Mouse (Mus musculus) ES-Bruce4 (cell line): Measurements from ENCODE around the gene Aars2. TPM values are rescaled to one million over a fixed set of nuclear protein-coding genes. Genes with fewer than 3 reads are reported as not detected.

Experiments
- H3K27ac ChIP-seq: 2 replicates; pipeline ENCODE4 v1.5.1; 2012; ENCODE audit warnings: low read length, inconsistent platforms; ENCODE audit not compliant: insufficient read depth
- H3K27me3 ChIP-seq: 2 replicates; pipeline ENCODE4 v1.6.1; 2012; ENCODE audit warnings: mild to moderate bottlenecking, low read length, inconsistent platforms; ENCODE audit not compliant: control insufficient read depth, poor library complexity, insufficient read depth, severe bottlenecking
- H3K36me3 ChIP-seq: 2 replicates; pipeline ENCODE4 v1.6.1; 2012; ENCODE audit warnings: inconsistent platforms, mild to moderate bottlenecking, low read length, moderate library complexity; ENCODE audit not compliant: control insufficient read depth, poor library complexity, insufficient read depth, severe bottlenecking
- H3K4me1 ChIP-seq: one replicate; pipeline ENCODE4 v1.8.1; 2011; ENCODE audit warnings: low read length; ENCODE audit not compliant: control insufficient read depth, insufficient read depth
- H3K4me3 ChIP-seq: 2 replicates; pipeline ENCODE4 v1.5.1; 2011; ENCODE audit warnings: low read depth, mild to moderate bottlenecking, low read length
- H3K9ac ChIP-seq: 2 replicates; pipeline ENCODE4 v1.6.1; 2012; ENCODE audit warnings: low read depth, mild to moderate bottlenecking, inconsistent platforms; ENCODE audit not compliant: poor library complexity, severe bottlenecking
- H3K9me3 ChIP-seq: replicated peaks from 2 replicates; pipeline ENCODE4 v1.6.1; 2012; ENCODE audit warnings: mild to moderate bottlenecking, low read length, inconsistent platforms; ENCODE audit not compliant: control insufficient read depth, poor library complexity, insufficient read depth, severe bottlenecking
- CTCF ChIP-seq: IDR thresholded peaks from one replicate; pipeline ENCODE4 v1.8.1; 2011; ENCODE audit warnings: low read depth, low read length
- EP300 ChIP-seq: IDR thresholded peaks from 2 replicates; pipeline ENCODE4 v1.6.1; 2011; ENCODE audit warnings: low read depth, low read length; ENCODE audit not compliant: insufficient read depth
- POLR2A ChIP-seq: IDR thresholded peaks from one replicate; pipeline ENCODE4 v1.8.1; 2011; ENCODE audit warnings: low read length; ENCODE audit not compliant: insufficient read depth
- polyA plus RNA-seq: library from polyadenylated mRNA; stranded (reverse); fragments of >200 nt; gene quantifications from 2 replicates; pipeline ENCODE4 v1.2.4, GENCODE M21; 2011; ENCODE audit warnings: low read depth; ENCODE audit not compliant: missing spikeins, insufficient read depth, insufficient read length

The Aars2 gene
- polyA plus RNA-seq, result 18.1 and 19.0 TPM in 2 replicates

DNA sequence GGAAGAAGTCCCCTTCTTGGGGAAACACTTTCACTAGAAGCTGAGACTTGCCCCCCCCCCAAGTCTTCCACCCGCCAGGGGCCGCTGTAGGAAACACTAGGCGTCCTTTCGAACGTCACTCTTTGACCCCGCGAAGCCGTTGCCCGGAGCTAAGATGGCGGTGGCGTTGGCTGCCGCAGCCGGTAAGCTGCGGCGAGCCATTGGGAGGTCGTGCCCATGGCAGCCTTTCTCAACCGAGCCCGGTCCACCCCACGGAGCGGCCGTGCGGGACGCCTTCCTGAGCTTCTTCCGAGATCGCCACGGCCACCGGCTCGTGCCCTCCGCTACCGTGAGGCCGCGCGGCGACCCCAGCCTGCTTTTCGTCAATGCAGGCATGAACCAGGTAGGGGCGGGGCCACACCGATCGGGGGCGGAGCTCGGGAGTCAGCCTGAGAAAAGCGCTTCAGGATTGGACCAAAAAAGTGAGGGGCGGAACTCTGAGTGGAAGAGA is at the start of gene Aars2:
Gene Aars2, plus strand, starts transcription at position 142 of the 490 bp plus-strand sequence.
- Histone ChIP-seq H3K4me3 (peak within 1 kb of the TSS; percentile 89), H3K36me3 (peaks cover 20% of the 10 kb centered on the region), H3K9ac (peak within 1 kb of the TSS; percentile 59), H3K27me3 (no peaks in the 10 kb centered on the region), H3K27ac (no peak within 1 kb of the TSS), H3K4me1 (peaks cover 8% of the 10 kb centered on the region), H3K9me3 (no peaks in the 10 kb centered on the region)
- TF ChIP-seq EP300 (peak; percentile 53; the same call in 1 of the 2 replicates), CTCF (peak; percentile 56), POLR2A (peak; percentile 21)

DNA sequence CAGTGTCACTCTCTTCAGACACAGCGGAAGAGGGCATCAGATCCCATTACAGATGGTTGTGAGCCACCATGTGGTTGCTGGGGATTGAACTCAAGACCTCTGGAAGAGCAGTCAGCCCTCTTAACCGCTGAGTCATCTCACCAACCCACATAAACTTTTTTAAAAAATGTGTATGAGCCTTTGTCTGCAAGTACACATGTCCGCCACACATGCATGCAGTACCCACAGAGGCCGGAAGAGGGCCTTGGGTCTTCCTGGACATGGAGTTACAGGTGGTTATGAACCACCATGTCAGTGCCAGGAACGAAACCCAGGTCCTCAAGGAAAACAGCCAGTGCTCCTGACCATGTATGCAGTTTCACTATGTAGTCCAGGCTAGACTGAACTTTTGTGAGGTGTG is 49.2 kb upstream of the Aars2 start:
- Histone ChIP-seq H3K9ac (peak overlapping the region; percentile 41), H3K4me3 (peak overlapping the region; percentile 31; the same call in 1 of the 2 replicates), H3K9me3 (no peaks in the 10 kb centered on the region), H3K36me3 (no peaks in the 10 kb centered on the region), H3K4me1 (peaks cover 10% of the 10 kb centered on the region), H3K27ac (peak overlapping the region; percentile 97), H3K27me3 (no peaks in the 10 kb centered on the region)
- 0 out of 2 replicates have a peak, but pooled peaks have one; percentile 47 for TF ChIP-seq EP300
- TF ChIP-seq POLR2A, result no peak
- peak; percentile 40 for TF ChIP-seq CTCF

DNA sequence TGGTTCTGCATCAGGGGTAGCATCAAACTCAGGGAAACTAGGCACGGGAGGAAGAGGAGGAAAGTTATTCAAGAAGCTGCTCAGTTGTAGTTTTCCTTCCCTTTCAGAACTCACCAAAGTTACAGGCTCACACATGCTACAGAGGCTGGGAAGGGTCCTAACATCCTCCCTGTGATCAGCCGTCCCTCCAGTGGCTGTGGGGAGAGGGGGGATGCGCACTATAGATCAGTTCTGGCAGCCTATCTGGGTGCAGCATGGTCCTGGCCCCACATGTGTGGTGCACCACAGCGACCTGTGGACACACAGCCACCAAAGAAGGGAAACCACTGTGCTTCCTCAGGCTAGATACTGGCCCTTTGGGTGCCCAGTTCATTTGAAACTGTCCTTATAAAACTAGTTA is 48.1 kb upstream of the Aars2 start:
- Histone ChIP-seq H3K27me3 (no peaks in the 10 kb centered on the region), H3K27ac (peak overlapping the region; percentile 97)

GRCm38 (mm10) chr17:45459062-45459461 is 47.6 kb upstream of the Aars2 start:
- Histone ChIP-seq H3K27ac (peak overlapping the region; percentile 98), H3K36me3 (no peaks in the 10 kb centered on the region), H3K27me3 (no peaks in the 10 kb centered on the region), H3K9ac (peak overlapping the region; percentile 41), H3K4me3 (peak overlapping the region; percentile 21), H3K4me1 (peaks cover 7% of the 10 kb centered on the region), H3K9me3 (no peaks in the 10 kb centered on the region)
- TF ChIP-seq EP300, result peak; percentile 93
- no peak for TF ChIP-seq CTCF

More for the DNA sequence above, 48.1 kb upstream of the Aars2 start:
- no peak for TF ChIP-seq EP300
- no peak for TF ChIP-seq POLR2A
- TF ChIP-seq CTCF, result no peak
- no peaks in the 10 kb centered on the region for H3K36me3 ChIP-seq
- no peaks in the 10 kb centered on the region for H3K9me3 ChIP-seq
- peak overlapping the region; percentile 36 for H3K4me3 ChIP-seq
- peaks cover 10% of the 10 kb centered on the region for H3K4me1 ChIP-seq
- H3K9ac ChIP-seq, result peak overlapping the region; percentile 41

GRCm38 (mm10) chr17:45462506-45462905 is 44.1 kb upstream of the Aars2 start:
- no peak overlapping the region for H3K4me3 ChIP-seq
- H3K9me3 ChIP-seq, result 0 out of 2 replicates have a peak, but pooled peaks cover 4% of the 10 kb centered on the region
- TF ChIP-seq EP300, result no peak
- peak; percentile 43 for TF ChIP-seq CTCF
- no peak overlapping the region for H3K9ac ChIP-seq
- peak overlapping the region; percentile 62 for H3K27ac ChIP-seq
- peaks cover 7% of the 10 kb centered on the region for H3K4me1 ChIP-seq
- H3K36me3 ChIP-seq, result no peaks in the 10 kb centered on the region
- no peaks in the 10 kb centered on the region for H3K27me3 ChIP-seq

DNA sequence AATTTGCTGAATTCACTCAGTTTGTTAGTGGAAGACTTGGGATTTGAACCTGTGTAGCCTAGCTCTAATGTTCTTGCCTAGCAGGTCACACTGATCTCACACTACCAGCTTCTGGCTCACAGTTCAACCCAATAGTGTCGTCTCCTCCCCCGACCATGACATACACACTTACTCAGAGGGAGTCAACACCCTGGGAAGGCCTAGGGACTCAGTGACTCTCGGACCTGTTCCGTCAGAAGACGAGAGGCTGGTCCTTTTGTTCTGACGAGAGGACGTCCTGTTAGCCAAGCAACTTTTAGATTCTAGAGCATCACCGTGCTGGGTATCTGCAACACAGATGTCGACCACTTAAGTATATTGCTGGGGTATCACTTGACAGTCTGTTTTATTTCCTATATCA is 42.4 kb upstream of the Aars2 start:
- Histone ChIP-seq H3K4me3 (no peak overlapping the region), H3K36me3 (no peaks in the 10 kb centered on the region), H3K9me3 (peaks cover 8% of the 10 kb centered on the region; the same call in 1 of the 2 replicates), H3K9ac (no peak overlapping the region), H3K27me3 (no peaks in the 10 kb centered on the region), H3K27ac (peak overlapping the region; percentile 17), H3K4me1 (peaks cover 5% of the 10 kb centered on the region)
- TF ChIP-seq POLR2A (no peak), CTCF (no peak), EP300 (no peak)
